Mouse (Mus musculus) small intestine, adult 2 months (tissue): ENCODE results near the gene Arhgap42. TPM values are rescaled to one million over a fixed set of nuclear protein-coding genes. Genes with fewer than 3 reads are reported as not detected.

Source experiments
- H3K27ac ChIP-seq: fragments of 200-500 bp; 2 replicates; pipeline ENCODE4 v1.5.1; 2012; ENCODE audit warnings: low read depth, low read length, control low read depth, inconsistent platforms; ENCODE audit not compliant: insufficient read depth
- H3K27me3 ChIP-seq: fragments of 200-500 bp; 2 replicates; pipeline ENCODE4 v1.6.1; 2012; ENCODE audit warnings: mild to moderate bottlenecking, moderate library complexity, low read length, inconsistent platforms; ENCODE audit not compliant: control insufficient read depth, insufficient read depth
- H3K36me3 ChIP-seq: fragments of 200-500 bp; 2 replicates; pipeline ENCODE4 v1.6.1; 2012; ENCODE audit warnings: mild to moderate bottlenecking, low read length, control low read depth, inconsistent platforms; ENCODE audit not compliant: control insufficient read depth, insufficient read depth
- H3K4me1 ChIP-seq: fragments of 200-500 bp; 2 replicates; pipeline ENCODE4 v1.6.1; 2012; ENCODE audit warnings: low read length, inconsistent platforms, mixed read lengths; ENCODE audit not compliant: control insufficient read depth, insufficient read depth, insufficient read length
- H3K4me3 ChIP-seq: fragments of 200-500 bp; 2 replicates; pipeline ENCODE4 v1.5.1; 2012; ENCODE audit warnings: low read depth, mild to moderate bottlenecking, control low read depth, inconsistent platforms, low read length, moderate library complexity
- CTCF ChIP-seq: fragments of 200-500 bp; IDR thresholded peaks from 2 replicates; pipeline ENCODE4 v1.5.1; 2012; ENCODE audit warnings: low read depth, mild to moderate bottlenecking, control low read depth, inconsistent platforms, low read length, moderate library complexity, mixed read lengths; ENCODE audit not compliant: insufficient replicate concordance, insufficient read length; ENCODE audit errors: extremely low read depth
- POLR2A ChIP-seq: fragments of 200-500 bp; IDR thresholded peaks from 2 replicates; pipeline ENCODE4 v1.6.1; 2012; ENCODE audit warnings: low read depth, mild to moderate bottlenecking, control low read depth, inconsistent platforms, low read length, moderate library complexity
- WGBS: fragments of 180-500 bp; shearing (Covaris S2); methylation state at CpG from one replicate; pipeline ENCODE4 v1.1.7; 2018; 5-methylcytosine and 5-hydroxymethylcytosine counted together
- polyA plus RNA-seq: library from polyadenylated mRNA; depleted of rRNA; stranded (reverse); fragments of >200 nt; gene quantifications from 2 replicates; pipeline ENCODE4 v1.2.3, GENCODE M21; 2012; rRNA removed

Arhgap42 gene
- polyA plus RNA-seq = 17.4 and 39.2 TPM in 2 replicates

DNA sequence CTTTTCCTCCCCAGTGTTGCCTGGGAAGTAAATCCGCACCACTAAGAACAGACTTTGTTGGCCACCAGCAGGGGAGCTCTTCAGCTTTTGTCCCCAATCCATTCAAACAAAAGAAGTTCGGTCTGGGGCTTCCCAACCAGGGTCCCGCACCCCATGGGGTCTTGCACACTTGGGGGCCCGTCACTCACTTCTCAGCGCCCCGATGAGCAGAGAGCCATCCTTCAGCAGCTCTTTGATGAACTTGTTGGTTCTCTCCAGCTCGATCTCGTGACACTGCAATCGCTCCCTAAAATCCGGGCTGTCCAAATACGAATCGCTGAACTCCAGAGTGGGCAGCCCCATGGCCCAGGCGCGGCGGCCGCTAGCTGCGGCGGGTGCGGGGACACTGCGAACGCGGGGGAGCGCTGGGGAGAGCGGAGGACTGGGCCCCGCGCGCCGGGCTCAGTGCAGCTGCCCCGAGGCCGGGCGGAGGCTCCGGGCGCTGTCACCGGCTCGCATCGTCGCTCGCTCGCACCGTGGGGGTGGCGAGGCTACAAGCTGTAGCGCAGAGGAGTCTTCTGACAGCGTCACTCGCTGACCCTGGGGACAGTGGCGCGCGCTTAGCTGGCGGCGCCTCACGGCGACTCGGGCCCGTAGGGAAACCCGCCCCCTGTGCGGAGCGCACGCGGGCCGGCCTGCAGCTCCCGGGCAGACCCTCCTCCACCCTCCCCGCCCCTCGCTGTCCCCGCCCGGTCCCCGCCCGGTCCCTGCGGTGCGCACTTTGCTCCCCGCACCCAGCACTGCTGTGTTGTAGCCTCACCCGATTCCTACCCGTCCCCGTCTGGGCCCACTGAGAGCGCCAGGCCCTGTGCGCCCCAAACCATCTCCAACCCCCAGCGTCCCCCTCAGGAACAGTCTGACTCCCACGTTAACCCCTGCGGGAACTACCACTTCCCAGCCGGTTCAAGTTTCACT, at the start of gene Arhgap42:
TSS of gene Arhgap42 (minus strand) at position 664 of the 954 bp plus-strand sequence.
- WGBS = under 1% methylated on average over 78 of the region's 78 CpGs
- no peaks in the 10 kb centered on the region for H3K27me3 ChIP-seq
- H3K4me1 ChIP-seq = peaks cover 6% of the 10 kb centered on the region; the same call in 1 of the 2 replicates
- no peaks in the 10 kb centered on the region for H3K36me3 ChIP-seq
- TF ChIP-seq CTCF (peak; percentile 71; the same call in 1 of the 2 replicates), POLR2A (peak; percentile 51; the same call in 1 of the 2 replicates)
- peak within 1 kb of the TSS; percentile 96 for H3K27ac ChIP-seq
- H3K4me3 ChIP-seq = peak within 1 kb of the TSS; percentile 88

DNA sequence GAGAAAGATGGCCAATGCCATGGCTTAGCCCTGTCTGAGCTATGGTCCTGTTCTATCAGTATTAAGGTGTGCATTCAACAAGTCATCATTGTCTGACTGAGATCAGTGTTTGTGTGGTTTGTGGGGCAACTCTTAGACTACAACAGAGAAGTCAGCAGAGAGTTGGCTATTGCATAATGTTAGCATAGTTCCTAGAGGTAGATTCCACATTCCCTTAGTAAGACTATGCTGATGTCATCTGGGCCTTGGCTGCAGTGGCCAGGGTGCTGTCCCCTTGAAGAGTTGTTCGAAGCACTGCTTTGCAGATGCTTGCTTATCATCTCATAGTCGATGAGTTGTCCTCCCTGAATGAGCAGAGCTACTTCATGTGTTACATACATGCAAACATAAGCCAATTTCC, 49.2 kb upstream of the Arhgap42 start:
- H3K27me3 ChIP-seq = no peaks in the 10 kb centered on the region
- H3K4me3 ChIP-seq = no peak overlapping the region
- no peaks in the 10 kb centered on the region for H3K4me1 ChIP-seq
- no peak for TF ChIP-seq POLR2A
- no peak for TF ChIP-seq CTCF
- 89% methylated on average over 2 of the region's 2 CpGs for WGBS
- H3K27ac ChIP-seq = no peak overlapping the region
- H3K36me3 ChIP-seq = no peaks in the 10 kb centered on the region

- no peak for TF ChIP-seq CTCF
- TF ChIP-seq POLR2A = no peak
- Histone ChIP-seq H3K27me3 (no peaks in the 10 kb centered on the region), H3K4me3 (no peak overlapping the region), H3K36me3 (no peaks in the 10 kb centered on the region), H3K4me1 (peaks cover 5% of the 10 kb centered on the region), H3K27ac (no peak overlapping the region)
- WGBS = 48% methylated on average over 2 of the region's 2 CpGs
These were observed 30.4 kb upstream of the Arhgap42 start for GRCm38 (mm10) chr9:9269305-9269704.

DNA sequence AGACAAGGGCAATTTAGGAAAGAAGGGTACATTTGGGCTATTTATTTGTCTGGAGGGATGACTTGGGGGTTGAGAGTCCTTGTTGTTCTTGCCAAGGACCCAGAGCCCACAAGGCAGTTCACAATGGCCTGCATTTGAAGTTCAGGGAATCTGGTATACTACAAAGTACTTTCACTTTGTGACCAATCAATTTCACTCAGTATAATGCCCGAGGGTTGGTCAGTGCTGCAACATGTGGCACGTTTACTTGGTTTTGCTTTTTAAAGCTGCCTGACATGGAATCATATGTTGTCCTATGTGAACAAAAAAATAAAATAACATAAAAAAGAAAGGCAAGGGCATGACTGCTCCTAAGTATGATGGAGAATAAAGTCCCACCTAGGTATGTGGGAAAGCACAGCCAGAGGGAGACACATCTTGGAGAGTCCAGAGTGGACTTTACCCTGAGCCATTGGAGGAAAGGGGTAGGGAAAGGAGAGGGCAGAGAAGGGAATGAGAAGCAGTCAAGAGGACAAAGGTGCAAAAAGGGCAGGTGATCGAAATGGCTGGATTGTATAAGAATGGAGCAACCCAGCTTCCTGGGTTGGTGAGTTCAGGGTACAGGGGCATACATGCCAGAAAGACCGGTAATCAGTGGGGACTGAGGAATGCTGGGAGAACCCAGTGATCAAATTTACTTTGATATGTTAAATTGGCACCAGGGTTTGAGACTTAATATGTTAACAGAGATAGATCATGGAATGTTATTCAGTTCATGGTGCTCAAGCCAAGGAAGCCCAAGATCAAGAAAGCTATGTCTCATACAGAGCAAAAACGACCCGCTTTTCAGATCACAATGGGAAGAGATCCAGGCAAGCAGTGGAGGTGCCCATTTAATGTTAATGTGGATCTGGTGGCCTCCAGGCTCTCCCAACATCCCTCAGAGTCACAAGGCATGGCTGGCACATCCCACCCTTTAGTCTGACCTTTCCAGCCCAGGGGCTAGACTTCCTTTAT, 29.0 kb upstream of the Arhgap42 start:
- Histone ChIP-seq H3K4me1 (peaks cover 5% of the 10 kb centered on the region), H3K27ac (peak overlapping the region; percentile 33), H3K4me3 (no peak overlapping the region), H3K36me3 (no peaks in the 10 kb centered on the region), H3K27me3 (no peaks in the 10 kb centered on the region)
- WGBS = 35% methylated on average over 6 of the region's 6 CpGs
- TF ChIP-seq POLR2A (no peak), CTCF (no peak)

DNA sequence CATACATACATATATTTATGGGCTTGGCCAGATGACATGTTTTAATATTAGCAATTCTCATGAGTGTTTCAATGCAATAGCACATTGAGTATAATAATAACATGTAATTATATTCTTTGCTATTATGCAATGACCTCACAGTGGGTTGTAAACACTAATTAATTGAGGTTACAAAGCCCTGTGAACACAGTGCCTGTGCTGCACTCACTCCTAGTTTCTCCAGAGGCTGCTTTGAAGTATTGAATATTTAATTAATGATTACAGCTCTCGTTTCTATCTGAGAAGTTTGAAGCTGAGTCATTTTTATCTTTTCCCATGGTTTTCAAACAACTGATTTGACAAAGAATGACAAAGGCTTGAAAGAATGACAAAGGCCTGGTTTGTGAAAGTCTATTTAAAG, 24.6 kb upstream of the Arhgap42 start:
- TF ChIP-seq POLR2A (no peak), CTCF (no peak)
- no peaks in the 10 kb centered on the region for H3K27me3 ChIP-seq
- H3K4me3 ChIP-seq = no peak overlapping the region
- H3K4me1 ChIP-seq = peaks cover 5% of the 10 kb centered on the region
- 23% methylated on average over 1 of the region's 1 CpGs for WGBS
- no peak overlapping the region for H3K27ac ChIP-seq
- no peaks in the 10 kb centered on the region for H3K36me3 ChIP-seq

DNA sequence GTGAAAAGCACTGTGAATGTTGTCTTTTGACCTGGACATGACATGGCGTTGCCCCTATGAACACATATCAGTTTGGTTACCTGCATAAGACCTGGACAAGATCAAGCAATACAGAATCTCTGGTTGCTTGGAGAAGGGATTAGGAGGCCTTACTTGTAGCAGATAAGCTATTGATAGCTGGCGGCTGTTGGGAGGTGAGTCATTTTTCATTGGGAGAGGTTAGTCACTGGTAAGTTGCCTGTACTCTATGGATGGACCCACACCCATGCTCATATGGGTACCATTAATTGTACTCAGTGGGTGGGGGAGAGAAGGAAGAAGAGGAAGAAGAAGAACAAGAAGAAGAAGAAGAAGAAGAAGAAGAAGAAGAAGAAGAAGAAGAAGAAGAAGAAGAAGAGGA, 23.6 kb upstream of the Arhgap42 start:
- no peak for TF ChIP-seq CTCF
- no peak for TF ChIP-seq POLR2A
- H3K27ac ChIP-seq = no peak overlapping the region
- H3K36me3 ChIP-seq = no peaks in the 10 kb centered on the region
- H3K27me3 ChIP-seq = no peaks in the 10 kb centered on the region
- no peak overlapping the region for H3K4me3 ChIP-seq
- 55% methylated on average over 2 of the region's 2 CpGs for WGBS
- peaks cover 1% of the 10 kb centered on the region; the same call in 1 of the 2 replicates for H3K4me1 ChIP-seq
